Mouse (Mus musculus): ENCODE data around the gene Gm10643. TPM values are rescaled to one million over a fixed set of nuclear protein-coding genes. Genes with fewer than 3 reads are reported as not detected.
A peak's percentile ranks its signal among the peaks of the same experiment; 100 is the strongest.

The Gm10643 gene
- total RNA-seq, 1 experiment, result 1.7 TPM

DNA sequence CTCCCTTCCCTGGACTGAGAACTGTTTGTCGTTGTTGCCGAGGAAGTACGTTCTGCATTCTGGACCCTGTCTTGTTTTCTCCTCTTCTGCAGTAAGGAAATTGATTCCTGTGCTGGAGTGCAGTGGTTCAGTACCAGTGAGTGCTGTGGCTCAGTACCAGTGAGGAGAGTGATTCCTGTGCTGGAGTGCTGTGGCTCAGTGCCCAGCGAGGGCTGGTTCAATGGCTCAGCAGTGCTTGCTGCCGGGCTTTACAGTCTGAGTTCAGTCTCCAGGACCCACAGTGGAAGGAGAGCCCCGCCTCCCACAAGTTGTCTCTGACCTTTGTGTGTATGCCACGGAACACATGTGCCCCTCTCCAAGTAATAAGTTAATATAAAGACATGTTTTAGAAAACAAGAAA lies 22.2 kb upstream of the Gm10643 start:
- no peak for TF ChIP-seq ZNF384 (IDR thresholded peaks at IDR 0.05; ENCODE audit: low read depth, low read length)
- no peak for TF ChIP-seq HCFC1 (IDR thresholded peaks at IDR 0.05; ENCODE audit: borderline replicate concordance, insufficient read depth, low read length)
- no peak for TF ChIP-seq CHD2 (IDR thresholded peaks at IDR 0.05; ENCODE audit: low read depth, low read length)
- TF ChIP-seq MAFK (IDR thresholded peaks at IDR 0.05; ENCODE audit: insufficient read depth, low read depth, low read length), result no peak
- no peak for TF ChIP-seq ZC3H11A (IDR thresholded peaks at IDR 0.05; ENCODE audit: borderline replicate concordance, low read depth, low read length)
- Histone ChIP-seq H3K4me3 (ENCODE audit: insufficient read depth in 1 of 2, low read depth in 1 of 2, low read length in 2 of 2, poor library complexity in 1 of 2, severe bottlenecking in 1 of 2) (no peak overlapping the region), H3K9me3 (ENCODE audit: control insufficient read depth, insufficient read depth, low read depth, low read length) (no peaks in the 10 kb centered on the region), H3K9ac (ENCODE audit: insufficient read depth, low read depth, low read length, poor library complexity, severe bottlenecking) (no peak overlapping the region), H3K4me1 (ENCODE audit: control insufficient read depth in 2 of 2, insufficient read depth in 2 of 2, low read length in 2 of 2, poor library complexity in 1 of 2) (peaks cover 0 to 12% of the 10 kb centered on the region in 2 experiments; a peak in 2 of 4 replicates), H3K36me3 (ENCODE audit: control insufficient read depth, insufficient read depth, low read length, poor library complexity, severe bottlenecking) (peaks cover 23% of the 10 kb centered on the region; the same call in 1 of the 2 replicates), H3K27ac (ENCODE audit: insufficient read depth, low read depth, low read length, poor library complexity, severe bottlenecking) (no peak overlapping the region)
- in situ Hi-C loops (cut with MboI; ENCODE audit: low sequenced_read_pairs in 2 of 2, unreplicated experiment in 2 of 2), result no loop called here
- no peak for DNase-seq (ENCODE audit: low read depth, low spot score)

DNA sequence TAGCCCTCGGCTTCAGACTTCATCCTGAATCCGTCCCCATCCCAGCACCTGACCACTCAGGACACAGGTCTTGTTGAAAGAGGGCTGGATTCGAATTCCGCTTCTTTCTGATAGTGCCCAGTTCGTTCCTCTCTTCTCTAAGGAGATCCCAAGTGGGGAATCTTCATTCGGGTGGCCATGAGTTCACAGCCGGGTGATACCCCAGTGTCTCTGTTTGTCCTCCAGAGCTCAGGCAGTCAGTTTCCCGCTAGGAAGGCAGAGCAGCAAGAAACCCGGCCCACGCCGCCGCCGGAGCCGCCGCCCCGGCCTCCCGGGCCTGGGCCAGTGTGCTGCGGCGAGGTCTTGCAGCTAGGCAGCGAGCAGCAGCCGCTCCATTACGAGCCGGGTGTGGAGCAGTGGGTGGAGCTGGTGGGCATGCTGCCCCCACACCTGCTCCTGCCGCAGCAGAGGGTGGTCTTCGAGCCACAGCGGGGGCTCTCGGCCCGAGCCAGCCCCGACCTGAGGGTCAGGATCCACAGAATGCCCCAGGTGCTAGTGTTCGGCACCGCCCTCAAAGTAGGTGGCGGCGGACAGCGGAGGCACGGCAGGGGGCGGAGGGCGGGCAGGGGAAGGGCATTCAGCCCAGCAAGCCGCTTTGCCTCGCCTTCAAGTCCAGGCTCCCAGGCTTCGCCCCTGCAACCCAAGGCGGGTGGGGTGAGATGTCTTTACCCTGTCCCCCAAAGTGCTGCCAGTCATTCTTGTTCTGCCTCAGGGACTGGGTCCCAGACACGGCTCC lies 19.6 kb upstream of the Gm10643 start:
- peaks cover 0 to 12% of the 10 kb centered on the region in 2 experiments; a peak in 2 of 4 replicates for H3K4me1 ChIP-seq (ENCODE audit: control insufficient read depth in 2 of 2, insufficient read depth in 2 of 2, low read length in 2 of 2, poor library complexity in 1 of 2)
- TF ChIP-seq HCFC1 (IDR thresholded peaks at IDR 0.05; ENCODE audit: borderline replicate concordance, insufficient read depth, low read length) (no peak), ZC3H11A (IDR thresholded peaks at IDR 0.05; ENCODE audit: borderline replicate concordance, low read depth, low read length) (no peak), CHD2 (IDR thresholded peaks at IDR 0.05; ENCODE audit: low read depth, low read length) (no peak), ZNF384 (IDR thresholded peaks at IDR 0.05; ENCODE audit: low read depth, low read length) (no peak), MAFK (IDR thresholded peaks at IDR 0.05; ENCODE audit: insufficient read depth, low read depth, low read length) (no peak)
- H3K9me3 ChIP-seq (ENCODE audit: control insufficient read depth, insufficient read depth, low read depth, low read length), result no peaks in the 10 kb centered on the region
- no peak overlapping the region; the same call in 1 of the 2 replicates for H3K27ac ChIP-seq (ENCODE audit: insufficient read depth, low read depth, low read length, poor library complexity, severe bottlenecking)
- in situ Hi-C loops (cut with MboI; ENCODE audit: low sequenced_read_pairs in 2 of 2, unreplicated experiment in 2 of 2), result no loop called here
- DNase-seq (ENCODE audit: low read depth, low spot score), result no peak
- peak overlapping the region; percentile 50 to 53 for H3K4me3 ChIP-seq (ENCODE audit: insufficient read depth in 1 of 2, low read depth in 1 of 2, low read length in 2 of 2, poor library complexity in 1 of 2, severe bottlenecking in 1 of 2)
- no peak overlapping the region for H3K9ac ChIP-seq (ENCODE audit: insufficient read depth, low read depth, low read length, poor library complexity, severe bottlenecking)
- H3K36me3 ChIP-seq (ENCODE audit: control insufficient read depth, insufficient read depth, low read length, poor library complexity, severe bottlenecking), result peaks cover 20% of the 10 kb centered on the region; the same call in 1 of the 2 replicates

DNA sequence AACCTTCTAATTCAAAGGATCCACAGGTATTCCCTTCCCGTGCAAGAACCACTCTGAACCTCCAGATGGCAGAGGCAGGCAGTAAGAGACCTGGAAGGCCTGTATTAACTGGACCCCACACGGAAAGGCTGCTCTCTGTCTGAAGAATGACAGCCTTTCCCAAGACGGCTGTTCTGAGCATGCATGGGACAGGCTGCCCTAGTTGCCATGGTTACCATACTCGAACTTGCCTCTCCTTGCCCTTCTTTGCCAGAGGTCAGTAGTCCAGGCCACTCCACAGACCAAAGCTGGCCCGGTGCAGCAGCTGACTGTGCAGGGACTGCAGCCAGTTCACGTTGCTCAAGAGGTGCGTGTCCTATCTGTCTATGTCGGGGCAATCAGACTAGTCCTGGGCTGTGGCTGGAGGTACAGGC lies 18.9 kb upstream of the Gm10643 start:
- no peak overlapping the region for H3K9ac ChIP-seq (ENCODE audit: insufficient read depth, low read depth, low read length, poor library complexity, severe bottlenecking)
- peak overlapping the region; percentile 50 to 53; a peak in 3 of 4 replicates for H3K4me3 ChIP-seq (ENCODE audit: insufficient read depth in 1 of 2, low read depth in 1 of 2, low read length in 2 of 2, poor library complexity in 1 of 2, severe bottlenecking in 1 of 2)
- peak; percentile 35 for DNase-seq (ENCODE audit: low read depth, low spot score)
- TF ChIP-seq ZNF384 (IDR thresholded peaks at IDR 0.05; ENCODE audit: low read depth, low read length) (no peak), MAFK (IDR thresholded peaks at IDR 0.05; ENCODE audit: insufficient read depth, low read depth, low read length) (no peak), HCFC1 (IDR thresholded peaks at IDR 0.05; ENCODE audit: borderline replicate concordance, insufficient read depth, low read length) (no peak), CHD2 (IDR thresholded peaks at IDR 0.05; ENCODE audit: low read depth, low read length) (no peak)
- H3K9me3 ChIP-seq (ENCODE audit: control insufficient read depth, insufficient read depth, low read depth, low read length), result no peaks in the 10 kb centered on the region
- H3K4me1 ChIP-seq (ENCODE audit: control insufficient read depth in 2 of 2, insufficient read depth in 2 of 2, low read length in 2 of 2, poor library complexity in 1 of 2), result peaks cover 0 to 12% of the 10 kb centered on the region in 2 experiments; a peak in 2 of 4 replicates
- in situ Hi-C loops (cut with MboI; ENCODE audit: low sequenced_read_pairs in 2 of 2, unreplicated experiment in 2 of 2), result no loop called here
- H3K27ac ChIP-seq (ENCODE audit: insufficient read depth, low read depth, low read length, poor library complexity, severe bottlenecking), result no peak overlapping the region
- peaks cover 21% of the 10 kb centered on the region; the same call in 1 of the 2 replicates for H3K36me3 ChIP-seq (ENCODE audit: control insufficient read depth, insufficient read depth, low read length, poor library complexity, severe bottlenecking)

DNA sequence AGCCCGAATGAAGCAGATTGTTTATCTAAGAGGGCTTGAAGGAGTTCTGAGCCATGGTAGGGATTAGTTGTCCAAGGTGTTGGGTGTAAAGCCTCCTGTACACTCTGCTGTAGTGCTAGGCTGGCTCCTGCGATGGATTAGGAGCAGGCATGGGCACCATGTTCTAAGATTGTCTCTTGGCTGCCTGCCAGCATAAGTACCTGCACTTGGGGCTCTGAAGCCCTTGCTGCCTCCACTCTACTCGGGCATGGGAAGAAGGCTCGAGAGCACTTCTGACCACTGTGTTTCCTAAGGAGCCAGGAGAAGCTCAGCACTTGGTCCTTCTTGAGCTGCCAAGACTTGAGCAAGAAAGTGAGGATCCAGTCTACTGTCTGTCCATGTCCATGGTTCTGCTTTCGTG lies 14.3 kb upstream of the Gm10643 start:
- no peak for DNase-seq (ENCODE audit: low read depth, low spot score)
- Histone ChIP-seq H3K27ac (ENCODE audit: insufficient read depth, low read depth, low read length, poor library complexity, severe bottlenecking) (no peak overlapping the region), H3K36me3 (ENCODE audit: control insufficient read depth, insufficient read depth, low read length, poor library complexity, severe bottlenecking) (peaks cover 14% of the 10 kb centered on the region; the same call in 1 of the 2 replicates), H3K4me3 (ENCODE audit: insufficient read depth in 1 of 2, low read depth in 1 of 2, low read length in 2 of 2, poor library complexity in 1 of 2, severe bottlenecking in 1 of 2) (no peak overlapping the region), H3K4me1 (ENCODE audit: control insufficient read depth in 2 of 2, insufficient read depth in 2 of 2, low read length in 2 of 2, poor library complexity in 1 of 2) (peaks cover 0 to 11% of the 10 kb centered on the region in 2 experiments; a peak in 1 of 4 replicates), H3K9me3 (ENCODE audit: control insufficient read depth, insufficient read depth, low read depth, low read length) (no peaks in the 10 kb centered on the region), H3K9ac (ENCODE audit: insufficient read depth, low read depth, low read length, poor library complexity, severe bottlenecking) (no peak overlapping the region)
- TF ChIP-seq ZC3H11A (IDR thresholded peaks at IDR 0.05; ENCODE audit: borderline replicate concordance, low read depth, low read length) (no peak), HCFC1 (IDR thresholded peaks at IDR 0.05; ENCODE audit: borderline replicate concordance, insufficient read depth, low read length) (no peak), ZNF384 (IDR thresholded peaks at IDR 0.05; ENCODE audit: low read depth, low read length) (no peak), CHD2 (IDR thresholded peaks at IDR 0.05; ENCODE audit: low read depth, low read length) (no peak), MAFK (IDR thresholded peaks at IDR 0.05; ENCODE audit: insufficient read depth, low read depth, low read length) (no peak)
- in situ Hi-C loops (cut with MboI; ENCODE audit: low sequenced_read_pairs in 2 of 2, unreplicated experiment in 2 of 2), result no loop called here

Measured in ES-E14 (cell line).